Mouse (Mus musculus) embryonic facial prominence, embryonic 14.5 days (tissue): ENCODE measurements around the gene Ispd. TPM values are rescaled to one million over a fixed set of nuclear protein-coding genes. Genes with fewer than 3 reads are reported as not detected.
A peak's percentile ranks its signal among the peaks of the same experiment; 100 is the strongest.

Experiments
- ATAC-seq: fragments of 200-750 bp; cut with Nextera tagmentation; 2 replicates; pipeline ENCODE4 v1.8.0; 2017; ENCODE audit warnings: low read depth, moderate number of reproducible peaks, moderate TSS enrichment
- DNase-seq: peaks from one replicate; pipeline ENCODE4 v3.0.0-alpha.2; 2015; ENCODE audit warnings: low spot score
- H3K27ac ChIP-seq: fragments of 300-500 bp; sonication (generic); replicated peaks from 2 replicates; pipeline ENCODE4 v1.5.1; 2014; ENCODE audit warnings: low read depth, mild to moderate bottlenecking, low read length, moderate library complexity
- H3K27me3 ChIP-seq: fragments of 300-500 bp; sonication (generic); replicated peaks from 2 replicates; pipeline ENCODE4 v1.6.1; 2014; ENCODE audit warnings: low read length; ENCODE audit not compliant: control insufficient read depth, insufficient read depth
- H3K36me3 ChIP-seq: fragments of 300-500 bp; sonication (generic); 2 replicates; pipeline ENCODE4 v1.6.1; 2014; ENCODE audit warnings: low read length, mixed read lengths; ENCODE audit not compliant: control insufficient read depth, insufficient read depth
- H3K4me1 ChIP-seq: fragments of 300-500 bp; sonication (generic); 2 replicates; pipeline ENCODE4 v1.6.1; 2014; ENCODE audit warnings: antibody characterized with exemption, low read length; ENCODE audit not compliant: control insufficient read depth, insufficient read depth
- H3K4me2 ChIP-seq: fragments of 300-500 bp; sonication (generic); 2 replicates; pipeline ENCODE4 v1.6.1; 2014; ENCODE audit warnings: low read depth, mild to moderate bottlenecking, low read length, moderate library complexity, mixed read lengths
- H3K4me3 ChIP-seq: fragments of 300-500 bp; sonication (generic); 2 replicates; pipeline ENCODE4 v1.5.1; 2014; ENCODE audit warnings: low read depth, mild to moderate bottlenecking, low read length
- H3K9ac ChIP-seq: fragments of 300-500 bp; sonication (generic); 2 replicates; pipeline ENCODE4 v1.6.1; 2014; ENCODE audit warnings: low read depth, mild to moderate bottlenecking, low read length, moderate library complexity, mixed read lengths
- H3K9me3 ChIP-seq: fragments of 300-500 bp; sonication (generic); 2 replicates; pipeline ENCODE4 v1.6.1; 2016; ENCODE audit warnings: low read length; ENCODE audit not compliant: control insufficient read depth
- WGBS: fragments of 180-500 bp; shearing (Covaris S2); extraction: QIAGEN DNeasy Blood & Tissue Kit; methylation state at CpG from one replicate; pipeline ENCODE4 v1.1.7; 2014; 5-methylcytosine and 5-hydroxymethylcytosine counted together
- polyA plus RNA-seq: library from polyadenylated mRNA; unstranded; fragments of >200 nt; fragmentation: Nextera tagmentation; extraction: Ambion mirVana; gene quantifications from 2 replicates; pipeline ENCODE4 v1.2.1, GENCODE M21; 2014

Ispd gene
- polyA plus RNA-seq, 1 experiment from 2014 or later = 11.4 TPM

DNA sequence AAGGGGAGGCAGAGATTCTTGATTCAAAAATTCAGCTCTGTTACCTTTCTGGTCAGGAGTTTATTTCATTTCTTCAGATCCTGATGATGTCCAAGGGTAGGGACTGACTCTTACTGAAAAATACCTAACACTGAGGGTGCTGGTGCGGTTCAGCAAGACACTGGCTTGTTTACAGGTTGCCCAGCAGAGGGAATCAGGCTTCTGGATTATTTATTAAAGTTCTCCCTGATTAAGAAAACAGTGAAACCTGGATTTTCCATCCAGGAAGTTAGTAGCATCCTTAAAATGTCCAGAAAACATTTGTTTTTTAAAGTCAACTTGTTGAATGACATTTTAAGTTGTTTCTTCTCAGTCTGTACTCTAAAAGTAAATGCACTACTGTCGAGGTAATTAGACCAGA lies 337.2 kb downstream of the Ispd start:
- H3K4me3 ChIP-seq = no peak overlapping the region
- H3K4me2 ChIP-seq = no peak overlapping the region
- H3K27ac ChIP-seq = no peak overlapping the region
- no peaks in the 10 kb centered on the region for H3K27me3 ChIP-seq
- WGBS = 54% methylated on average over 2 of the region's 2 CpGs
- H3K36me3 ChIP-seq = no peaks in the 10 kb centered on the region
- H3K9ac ChIP-seq = no peak overlapping the region
- no peak for DNase-seq
- ATAC-seq = no peak
- no peaks in the 10 kb centered on the region for H3K9me3 ChIP-seq
- 0 out of 2 replicates have a peak, but pooled peaks cover 16% of the 10 kb centered on the region for H3K4me1 ChIP-seq

DNA sequence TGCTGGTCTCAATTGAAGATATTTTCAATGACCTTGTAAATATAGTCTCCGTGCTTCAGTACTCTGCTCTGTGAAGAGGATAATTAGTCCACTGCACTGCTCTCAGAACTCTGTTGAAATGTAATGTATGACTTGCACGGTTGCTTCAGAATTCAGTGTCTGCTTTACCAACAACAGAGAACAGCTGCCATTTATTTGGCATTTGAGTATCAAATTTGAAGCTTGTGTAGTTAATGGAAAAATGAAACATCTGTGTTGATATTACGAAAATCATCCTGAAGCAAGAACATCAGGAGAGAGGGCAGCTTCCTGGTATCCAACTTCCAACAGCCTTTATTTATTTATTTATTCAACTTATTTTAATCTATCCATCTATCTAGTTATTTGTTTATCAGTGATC lies 337.8 kb downstream of the Ispd start:
- H3K4me3 ChIP-seq = no peak overlapping the region
- H3K4me1 ChIP-seq = 0 out of 2 replicates have a peak, but pooled peaks cover 16% of the 10 kb centered on the region
- H3K27ac ChIP-seq = no peak overlapping the region
- peak; percentile 15 for DNase-seq
- no peak for ATAC-seq
- no peaks in the 10 kb centered on the region for H3K9me3 ChIP-seq
- H3K36me3 ChIP-seq = no peaks in the 10 kb centered on the region
- H3K4me2 ChIP-seq = no peak overlapping the region
- WGBS = 42% methylated on average over 3 of the region's 3 CpGs
- H3K27me3 ChIP-seq = no peaks in the 10 kb centered on the region
- no peak overlapping the region for H3K9ac ChIP-seq

DNA sequence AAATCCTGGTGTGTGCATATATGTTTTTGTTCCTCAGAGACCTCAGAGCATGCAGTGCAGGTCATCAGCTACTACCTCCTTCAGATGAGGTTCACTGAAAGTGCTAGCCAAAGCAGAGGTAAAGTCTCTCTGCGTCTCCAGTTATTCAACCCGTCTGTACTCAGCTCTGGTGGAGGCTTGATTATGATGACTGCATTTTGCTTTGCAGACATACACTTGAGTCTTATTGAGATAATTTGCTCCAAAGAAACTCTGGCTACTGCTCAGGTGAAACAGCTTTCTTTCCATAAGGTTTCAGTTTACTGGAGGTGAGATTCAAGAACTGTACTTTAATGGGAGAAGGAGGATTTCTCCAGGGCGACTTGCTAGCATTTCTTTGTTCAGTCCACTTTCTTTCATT lies 339.5 kb downstream of the Ispd start:
- ATAC-seq (no peak), DNase-seq (peak; percentile 26)
- H3K4me3 ChIP-seq = no peak overlapping the region
- H3K36me3 ChIP-seq = no peaks in the 10 kb centered on the region
- no peak overlapping the region for H3K4me2 ChIP-seq
- no peak overlapping the region for H3K27ac ChIP-seq
- no peaks in the 10 kb centered on the region for H3K27me3 ChIP-seq
- H3K4me1 ChIP-seq = 0 out of 2 replicates have a peak, but pooled peaks cover 16% of the 10 kb centered on the region
- no peaks in the 10 kb centered on the region for H3K9me3 ChIP-seq
- no peak overlapping the region for H3K9ac ChIP-seq
- WGBS = 33% methylated on average over 3 of the region's 3 CpGs

DNA sequence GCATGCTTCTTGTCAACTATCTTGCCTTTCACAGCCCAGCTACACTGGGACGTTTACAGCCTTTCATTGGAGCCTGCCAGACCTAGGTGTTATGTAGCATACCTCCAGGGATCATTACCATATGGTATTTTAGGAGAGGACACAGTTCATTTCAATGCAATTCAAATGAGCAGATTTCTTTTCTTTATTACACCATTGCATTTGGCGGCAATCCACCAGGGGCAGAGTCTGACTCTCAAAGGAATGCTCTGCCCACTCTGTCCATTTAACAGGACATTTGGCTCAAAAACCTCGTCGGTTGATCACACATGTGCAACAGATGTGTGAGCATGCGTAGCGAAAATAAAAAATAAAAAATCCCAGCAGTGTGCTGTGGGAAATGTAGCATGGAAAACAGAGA lies 340.0 kb downstream of the Ispd start:
- Histone ChIP-seq H3K4me2 (no peak overlapping the region), H3K27ac (peak overlapping the region; percentile 44), H3K4me1 (0 out of 2 replicates have a peak, but pooled peaks cover 16% of the 10 kb centered on the region), H3K9ac (no peak overlapping the region), H3K4me3 (no peak overlapping the region), H3K27me3 (no peaks in the 10 kb centered on the region), H3K9me3 (no peaks in the 10 kb centered on the region), H3K36me3 (no peaks in the 10 kb centered on the region)
- peak; percentile 76 for ATAC-seq
- peak; percentile 70 for DNase-seq
- 21% methylated on average over 6 of the region's 6 CpGs for WGBS

DNA sequence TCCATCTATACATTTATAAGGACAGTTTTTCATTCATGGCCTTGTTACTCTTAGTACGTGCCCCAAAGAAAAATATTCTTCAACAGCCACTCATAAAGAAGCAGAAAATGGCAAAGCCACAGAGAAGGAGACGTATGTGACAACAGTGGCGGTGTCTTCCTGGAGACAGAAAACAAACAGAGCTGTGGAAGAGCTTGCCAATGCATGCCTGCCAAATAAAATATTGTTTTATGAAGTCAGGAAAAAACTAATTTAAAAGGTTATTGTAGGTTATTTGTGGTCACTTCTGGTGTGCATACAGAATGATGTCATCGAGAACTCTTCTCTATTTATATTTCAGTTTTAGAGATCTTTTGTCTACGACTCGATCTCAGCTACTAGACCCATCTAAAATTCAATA lies 341.5 kb downstream of the Ispd start:
- ATAC-seq (no peak), DNase-seq (peak; percentile 32)
- no peak overlapping the region for H3K9ac ChIP-seq
- H3K9me3 ChIP-seq = no peaks in the 10 kb centered on the region
- 0 out of 2 replicates have a peak, but pooled peaks cover 16% of the 10 kb centered on the region for H3K4me1 ChIP-seq
- H3K4me3 ChIP-seq = no peak overlapping the region
- no peak overlapping the region for H3K4me2 ChIP-seq
- peak overlapping the region; percentile 21; the same call in 1 of the 2 replicates for H3K27ac ChIP-seq
- WGBS = 67% methylated on average over 6 of the region's 6 CpGs
- no peaks in the 10 kb centered on the region for H3K36me3 ChIP-seq
- no peaks in the 10 kb centered on the region for H3K27me3 ChIP-seq

DNA sequence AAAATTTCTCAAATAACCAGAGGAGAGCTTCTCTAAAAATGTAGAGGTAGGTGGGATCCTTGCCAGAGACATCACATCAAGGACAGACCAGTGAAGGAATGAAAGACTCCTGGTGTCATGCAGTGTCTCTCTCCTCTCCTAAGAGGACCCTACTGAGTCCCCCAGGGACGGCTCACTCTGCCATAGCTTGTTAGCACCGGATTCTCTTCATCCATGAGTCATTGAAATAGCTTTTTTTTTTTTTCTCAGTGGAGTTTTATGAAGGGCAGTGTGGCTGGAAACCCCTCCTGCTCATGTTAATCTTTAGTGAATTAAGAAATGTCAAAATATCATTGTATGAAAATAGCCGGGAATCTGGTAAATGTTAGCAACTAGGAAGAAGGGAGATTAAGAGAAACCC lies 342.1 kb downstream of the Ispd start:
- Histone ChIP-seq H3K4me3 (no peak overlapping the region), H3K27me3 (no peaks in the 10 kb centered on the region), H3K36me3 (no peaks in the 10 kb centered on the region), H3K4me2 (no peak overlapping the region), H3K9me3 (no peaks in the 10 kb centered on the region), H3K4me1 (0 out of 2 replicates have a peak, but pooled peaks cover 16% of the 10 kb centered on the region), H3K9ac (no peak overlapping the region), H3K27ac (0 out of 2 replicates have a peak overlapping the region, but pooled peaks have one; percentile 21)
- DNase-seq (peak; percentile 36), ATAC-seq (no peak)
- 54% methylated on average over 3 of the region's 3 CpGs for WGBS

DNA sequence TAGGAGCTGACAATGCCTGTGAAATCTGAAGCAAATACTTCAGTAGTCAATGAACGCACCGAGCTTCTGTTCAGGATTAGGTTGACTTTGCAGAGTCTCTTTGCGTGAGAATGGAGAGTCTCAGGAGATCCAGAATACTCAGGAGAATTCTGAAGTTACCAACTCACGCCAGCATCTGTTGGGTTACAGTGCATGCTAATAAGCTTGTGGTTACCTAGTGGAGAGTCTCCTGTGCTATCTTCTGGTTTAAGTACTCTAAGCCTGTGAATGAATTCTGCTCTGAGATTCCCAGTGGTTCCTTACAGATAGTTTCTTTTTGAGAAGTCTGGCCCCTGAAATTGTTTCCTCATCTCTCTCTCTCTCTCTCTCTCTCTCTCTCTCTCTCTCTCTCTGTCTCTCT lies 343.0 kb downstream of the Ispd start:
- WGBS = 74% methylated on average over 4 of the region's 4 CpGs
- Histone ChIP-seq H3K36me3 (no peaks in the 10 kb centered on the region), H3K9me3 (no peaks in the 10 kb centered on the region), H3K27me3 (no peaks in the 10 kb centered on the region), H3K4me2 (no peak overlapping the region), H3K9ac (no peak overlapping the region), H3K27ac (no peak overlapping the region), H3K4me3 (no peak overlapping the region), H3K4me1 (0 out of 2 replicates have a peak, but pooled peaks cover 10% of the 10 kb centered on the region)
- ATAC-seq (no peak), DNase-seq (peak; percentile 31)

DNA sequence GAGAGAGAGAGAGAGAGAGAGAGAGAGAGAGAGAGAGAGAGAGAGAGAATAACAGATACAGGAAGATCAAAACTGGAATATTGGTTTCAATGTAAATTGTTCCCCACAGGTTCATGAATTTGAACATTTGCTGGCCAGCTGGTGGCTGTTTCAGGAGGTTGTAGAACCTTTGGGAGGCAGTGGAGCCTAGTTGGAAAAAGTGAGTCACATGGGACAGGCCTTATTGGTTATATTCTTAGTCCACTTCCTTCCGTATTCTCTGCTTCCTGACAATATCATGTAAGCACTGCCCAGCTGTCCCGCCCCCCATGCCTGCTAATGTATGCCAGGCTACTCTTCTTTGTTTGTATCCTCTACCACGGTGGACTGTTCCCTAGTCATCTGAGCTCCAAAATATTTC lies 344.0 kb downstream of the Ispd start:
- no peak overlapping the region for H3K9ac ChIP-seq
- H3K4me3 ChIP-seq = no peak overlapping the region
- no peaks in the 10 kb centered on the region for H3K9me3 ChIP-seq
- no peaks in the 10 kb centered on the region for H3K36me3 ChIP-seq
- ATAC-seq (no peak), DNase-seq (no peak)
- WGBS = 83% methylated on average over 3 of the region's 3 CpGs
- H3K27me3 ChIP-seq = no peaks in the 10 kb centered on the region
- 0 out of 2 replicates have a peak, but pooled peaks cover 10% of the 10 kb centered on the region for H3K4me1 ChIP-seq
- no peak overlapping the region for H3K4me2 ChIP-seq
- H3K27ac ChIP-seq = no peak overlapping the region

DNA sequence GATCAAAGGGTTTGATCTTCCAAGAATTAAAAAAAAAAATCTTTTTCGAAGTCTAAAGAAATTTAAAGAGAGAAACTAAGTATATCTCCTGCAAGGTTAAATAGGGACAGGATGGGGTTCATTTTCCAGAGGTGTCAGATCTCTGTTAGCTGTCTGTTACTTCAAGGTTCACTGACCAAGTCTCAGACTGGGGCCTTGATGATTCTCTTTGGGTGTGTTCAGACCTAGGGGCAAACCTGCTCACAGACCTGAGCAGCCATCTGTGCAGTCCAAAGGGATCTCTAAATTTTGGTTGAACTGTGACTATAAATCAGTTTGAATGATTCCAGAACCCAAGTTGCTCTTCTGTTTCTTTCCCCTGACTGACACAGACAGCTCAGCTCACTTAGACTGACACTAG lies 344.8 kb downstream of the Ispd start:
- no peaks in the 10 kb centered on the region for H3K36me3 ChIP-seq
- no peak overlapping the region for H3K4me2 ChIP-seq
- H3K27ac ChIP-seq = no peak overlapping the region
- DNase-seq (no peak), ATAC-seq (no peak)
- no peaks in the 10 kb centered on the region for H3K9me3 ChIP-seq
- whole genome bisulfite sequencing = 47% methylated on average over 1 of the region's 1 CpGs
- no peak overlapping the region for H3K9ac ChIP-seq
- H3K27me3 ChIP-seq = no peaks in the 10 kb centered on the region
- 0 out of 2 replicates have a peak, but pooled peaks cover 9% of the 10 kb centered on the region for H3K4me1 ChIP-seq
- H3K4me3 ChIP-seq = no peak overlapping the region
